Mouse (Mus musculus) liver, embryonic 12.5 days (tissue): ENCODE measurements around the gene Trio. TPM values are rescaled to one million over a fixed set of nuclear protein-coding genes. Genes with fewer than 3 reads are reported as not detected.

Experiments
- ATAC-seq: fragments of 200-750 bp; cut with Nextera tagmentation; 2 replicates; pipeline ENCODE4 v1.8.0; 2017; ENCODE audit warnings: moderate number of reproducible peaks, mild to moderate bottlenecking, moderate library complexity
- H3K27ac ChIP-seq: fragments of 300-500 bp; sonication (generic); 2 replicates; pipeline ENCODE4 v1.5.1; 2016; ENCODE audit warnings: mild to moderate bottlenecking
- H3K27me3 ChIP-seq: fragments of 300-500 bp; sonication (generic); replicated peaks from 2 replicates; pipeline ENCODE4 v1.6.1; 2016; ENCODE audit warnings: mild to moderate bottlenecking, moderate library complexity
- H3K36me3 ChIP-seq: fragments of 300-500 bp; sonication (generic); 2 replicates; pipeline ENCODE4 v1.6.1; 2016; ENCODE audit warnings: mild to moderate bottlenecking, moderate library complexity
- H3K4me1 ChIP-seq: fragments of 300-500 bp; sonication (generic); 2 replicates; pipeline ENCODE4 v1.6.1; 2016
- H3K4me2 ChIP-seq: fragments of 300-500 bp; sonication (generic); 2 replicates; pipeline ENCODE4 v1.6.1; 2016; ENCODE audit warnings: mild to moderate bottlenecking, moderate library complexity
- H3K4me3 ChIP-seq: fragments of 300-500 bp; sonication (generic); 2 replicates; pipeline ENCODE4 v1.5.1; 2016; ENCODE audit warnings: mild to moderate bottlenecking, moderate library complexity
- H3K9ac ChIP-seq: fragments of 300-500 bp; sonication (generic); 2 replicates; pipeline ENCODE4 v1.6.1; 2016; ENCODE audit warnings: mild to moderate bottlenecking, moderate library complexity
- H3K9me3 ChIP-seq: fragments of 300-500 bp; sonication (generic); replicated peaks from 2 replicates; pipeline ENCODE4 v1.6.1; 2016; ENCODE audit warnings: mild to moderate bottlenecking, moderate library complexity
- WGBS: fragments of 180-500 bp; shearing (Covaris S2); methylation state at CpG from one replicate; pipeline ENCODE4 v1.1.7; 2016; ENCODE audit not compliant: insufficient replicate concordance; 5-methylcytosine and 5-hydroxymethylcytosine counted together
- polyA plus RNA-seq: library from polyadenylated mRNA; unstranded; fragments of >200 nt; fragmentation: Nextera tagmentation; extraction: Ambion mirVana; gene quantifications from 2 replicates; pipeline ENCODE4 v1.2.1, GENCODE M21; 2016

Gene Trio
- polyA plus RNA-seq, 1 experiment from 2014 or later, result 5.6 TPM

GRCm38 (mm10) chr15:27702031-27702971 is 323.3 kb downstream of the Trio start:
- no peak overlapping the region for H3K4me2 ChIP-seq
- H3K36me3 ChIP-seq, result no peaks in the 10 kb centered on the region
- no peaks in the 10 kb centered on the region for H3K9me3 ChIP-seq
- H3K4me3 ChIP-seq, result no peak overlapping the region
- ATAC-seq, result peak; percentile 58; the same call in 1 of the 2 replicates
- H3K27ac ChIP-seq, result peak overlapping the region; percentile 18
- H3K27me3 ChIP-seq, result no peaks in the 10 kb centered on the region
- H3K9ac ChIP-seq, result no peak overlapping the region
- 12% methylated on average over 11 of the region's 11 CpGs for WGBS
- peaks cover 16% of the 10 kb centered on the region; the same call in 1 of the 2 replicates for H3K4me1 ChIP-seq

GRCm38 (mm10) chr15:27697632-27698031 is 328.0 kb downstream of the Trio start:
- H3K9me3 ChIP-seq, result no peaks in the 10 kb centered on the region
- H3K36me3 ChIP-seq, result no peaks in the 10 kb centered on the region
- H3K27ac ChIP-seq, result no peak overlapping the region
- no peak overlapping the region for H3K4me2 ChIP-seq
- WGBS, result 69% methylated on average over 5 of the region's 5 CpGs
- no peaks in the 10 kb centered on the region for H3K27me3 ChIP-seq
- no peak for ATAC-seq
- peaks cover 7% of the 10 kb centered on the region; the same call in 1 of the 2 replicates for H3K4me1 ChIP-seq
- no peak overlapping the region for H3K9ac ChIP-seq
- no peak overlapping the region for H3K4me3 ChIP-seq

DNA sequence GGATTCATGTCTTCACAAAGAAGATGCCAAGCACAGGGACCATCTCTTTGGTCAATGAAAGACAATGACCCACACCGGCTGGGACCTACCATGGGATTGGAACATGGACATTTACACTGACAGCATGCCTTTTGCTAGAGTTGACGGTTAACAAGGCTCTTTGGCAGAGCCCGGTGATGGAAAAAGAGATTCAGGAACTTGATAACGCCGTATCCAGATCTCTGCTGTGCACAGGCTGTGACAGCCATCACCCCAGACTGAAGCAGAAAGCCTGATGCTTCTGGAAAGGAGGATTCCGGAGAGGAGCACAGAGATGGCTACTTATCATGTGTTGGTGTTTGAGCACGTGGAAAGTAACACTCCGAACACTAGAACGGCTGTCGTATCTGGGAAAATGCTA is 332.4 kb downstream of the Trio start:
- no peak overlapping the region for H3K4me2 ChIP-seq
- no peak overlapping the region for H3K9ac ChIP-seq
- no peaks in the 10 kb centered on the region for H3K36me3 ChIP-seq
- H3K4me3 ChIP-seq, result no peak overlapping the region
- H3K27me3 ChIP-seq, result no peaks in the 10 kb centered on the region
- WGBS, result 55% methylated on average over 10 of the region's 10 CpGs
- no peaks in the 10 kb centered on the region for H3K9me3 ChIP-seq
- no peaks in the 10 kb centered on the region for H3K4me1 ChIP-seq
- no peak for ATAC-seq
- no peak overlapping the region for H3K27ac ChIP-seq

DNA sequence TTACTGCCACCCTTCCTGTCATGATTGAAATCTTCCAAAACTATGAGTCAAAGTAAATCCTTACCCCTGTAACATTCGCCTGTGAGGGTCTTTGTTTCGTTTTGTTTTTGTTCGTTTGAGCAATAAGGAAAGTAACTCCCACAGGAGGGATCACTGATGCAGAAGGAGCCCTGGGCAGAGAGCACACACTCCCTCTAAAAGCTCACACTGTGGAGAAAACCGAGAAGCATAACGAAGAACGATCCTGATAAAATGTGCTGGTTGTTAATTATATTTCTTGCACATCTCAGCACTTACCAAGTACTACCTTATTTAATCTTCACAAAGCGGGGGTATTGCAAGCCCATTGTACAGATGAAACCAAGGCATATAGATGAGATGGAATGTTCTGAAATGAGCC is 333.5 kb downstream of the Trio start:
- H3K4me2 ChIP-seq, result no peak overlapping the region
- no peak for ATAC-seq
- H3K27me3 ChIP-seq, result no peaks in the 10 kb centered on the region
- H3K4me1 ChIP-seq, result no peaks in the 10 kb centered on the region
- WGBS, result 66% methylated on average over 7 of the region's 7 CpGs
- no peak overlapping the region for H3K27ac ChIP-seq
- no peak overlapping the region for H3K9ac ChIP-seq
- H3K4me3 ChIP-seq, result no peak overlapping the region
- no peaks in the 10 kb centered on the region for H3K9me3 ChIP-seq
- no peaks in the 10 kb centered on the region for H3K36me3 ChIP-seq

DNA sequence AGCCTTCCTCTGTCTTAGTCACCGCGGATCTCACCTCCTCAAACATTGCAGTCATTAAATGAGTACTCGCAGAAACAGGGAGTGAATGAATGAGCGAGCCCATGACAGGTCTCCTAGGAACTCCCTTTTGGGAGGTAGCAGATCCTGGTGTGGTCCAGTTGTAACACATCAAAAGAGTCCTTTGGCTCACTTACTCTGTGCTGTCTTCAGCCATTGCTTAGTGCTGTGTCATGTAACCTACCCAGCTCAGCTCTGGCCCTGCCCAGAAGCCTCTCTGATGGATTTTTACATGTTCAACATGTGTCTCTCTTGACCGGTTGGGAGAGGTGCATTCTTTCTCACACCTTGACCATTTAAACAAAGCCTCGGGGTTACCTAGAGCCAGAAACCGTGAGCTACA is 334.4 kb downstream of the Trio start:
- H3K27ac ChIP-seq, result no peak overlapping the region
- H3K36me3 ChIP-seq, result no peaks in the 10 kb centered on the region
- no peaks in the 10 kb centered on the region for H3K4me1 ChIP-seq
- WGBS, result 70% methylated on average over 7 of the region's 7 CpGs
- H3K27me3 ChIP-seq, result no peaks in the 10 kb centered on the region
- no peak overlapping the region for H3K4me3 ChIP-seq
- H3K4me2 ChIP-seq, result no peak overlapping the region
- no peak overlapping the region for H3K9ac ChIP-seq
- no peaks in the 10 kb centered on the region for H3K9me3 ChIP-seq
- ATAC-seq, result no peak

DNA sequence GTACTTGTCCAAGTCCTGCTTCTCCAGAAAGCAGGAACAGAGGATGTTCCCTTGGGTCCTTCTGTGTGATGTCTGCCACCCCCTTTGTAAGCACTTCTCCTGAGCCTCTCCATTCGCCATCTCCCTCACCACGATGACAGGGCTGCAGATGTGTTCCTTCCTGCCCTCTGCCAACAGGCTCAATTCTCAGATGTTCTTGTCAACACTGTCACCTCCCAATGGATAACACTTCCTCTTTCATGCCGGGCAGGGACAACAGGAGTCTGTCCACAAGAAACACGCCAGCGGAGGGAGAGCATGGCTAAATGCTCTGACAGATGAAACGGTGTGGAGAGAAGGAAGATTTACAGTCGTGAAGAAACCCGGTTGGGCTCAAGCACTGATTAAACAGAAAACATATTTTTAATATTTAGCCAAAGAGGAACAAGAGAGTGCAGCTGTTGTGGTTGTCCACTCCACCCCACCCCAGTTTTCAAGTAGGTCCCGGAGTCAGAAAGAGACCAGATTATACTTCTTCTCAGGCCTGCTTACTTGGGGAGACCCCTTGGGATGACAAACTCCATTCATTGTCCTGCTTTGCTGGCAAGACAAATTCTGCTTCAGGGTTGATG is 337.5 kb downstream of the Trio start:
- Histone ChIP-seq H3K4me2 (no peak overlapping the region), H3K27ac (no peak overlapping the region), H3K27me3 (no peaks in the 10 kb centered on the region), H3K4me3 (no peak overlapping the region), H3K9me3 (no peaks in the 10 kb centered on the region), H3K36me3 (no peaks in the 10 kb centered on the region), H3K9ac (no peak overlapping the region), H3K4me1 (no peaks in the 10 kb centered on the region)
- no peak for ATAC-seq
- WGBS, result 26% methylated on average over 9 of the region's 9 CpGs

GRCm38 (mm10) chr15:27684813-27685212 is 340.8 kb downstream of the Trio start:
- no peak overlapping the region for H3K27ac ChIP-seq
- 79% methylated on average over 7 of the region's 7 CpGs for whole genome bisulfite sequencing
- peaks cover 22% of the 10 kb centered on the region for H3K27me3 ChIP-seq
- no peak for ATAC-seq
- H3K9me3 ChIP-seq, result no peaks in the 10 kb centered on the region
- H3K4me1 ChIP-seq, result peaks cover 16% of the 10 kb centered on the region
- no peak overlapping the region for H3K9ac ChIP-seq
- H3K4me2 ChIP-seq, result no peak overlapping the region
- no peaks in the 10 kb centered on the region for H3K36me3 ChIP-seq
- H3K4me3 ChIP-seq, result no peak overlapping the region

- H3K9ac ChIP-seq, result no peak overlapping the region
- no peaks in the 10 kb centered on the region for H3K9me3 ChIP-seq
- no peaks in the 10 kb centered on the region for H3K36me3 ChIP-seq
- no peak overlapping the region for H3K4me2 ChIP-seq
- WGBS, result 70% methylated on average over 1 of the region's 1 CpGs
- H3K27ac ChIP-seq, result no peak overlapping the region
- ATAC-seq, result no peak
- H3K27me3 ChIP-seq, result peaks cover 26% of the 10 kb centered on the region
- H3K4me1 ChIP-seq, result peaks cover 16% of the 10 kb centered on the region
- H3K4me3 ChIP-seq, result no peak overlapping the region
Observed at GRCm38 (mm10) chr15:27683206-27683605, 342.4 kb downstream of the Trio start.

DNA sequence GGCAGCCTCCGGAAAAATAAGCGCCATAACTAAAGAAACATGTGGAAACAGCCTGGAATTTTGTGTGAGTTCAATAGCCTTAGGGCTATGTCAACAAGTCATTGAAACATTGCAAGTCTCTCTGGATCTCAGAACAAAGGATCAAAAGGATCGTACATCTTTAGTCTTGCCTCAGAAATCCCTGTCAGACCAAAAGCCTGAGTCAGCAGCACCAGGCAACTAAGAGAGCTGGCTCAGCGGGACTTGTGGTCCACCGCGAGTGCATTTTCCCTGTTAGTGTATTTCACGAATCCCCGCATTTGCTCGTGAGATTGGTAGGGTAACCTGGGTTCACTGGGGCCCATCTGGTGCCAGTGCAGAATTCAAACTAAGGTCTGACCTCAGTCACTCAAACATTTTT is 343.0 kb downstream of the Trio start:
- H3K27me3 ChIP-seq, result peaks cover 26% of the 10 kb centered on the region
- H3K9me3 ChIP-seq, result no peaks in the 10 kb centered on the region
- H3K27ac ChIP-seq, result no peak overlapping the region
- no peak overlapping the region for H3K9ac ChIP-seq
- H3K36me3 ChIP-seq, result no peaks in the 10 kb centered on the region
- no peak overlapping the region for H3K4me3 ChIP-seq
- ATAC-seq, result no peak
- no peak overlapping the region for H3K4me2 ChIP-seq
- H3K4me1 ChIP-seq, result peaks cover 16% of the 10 kb centered on the region
- 66% methylated on average over 9 of the region's 9 CpGs for WGBS

- no peak within 1 kb of the TSS for H3K27ac ChIP-seq
- peak; percentile 98 for ATAC-seq
- 2% methylated on average over 56 of the region's 59 CpGs for WGBS
Observed at GRCm38 (mm10) chr15:27681419-27682187, 344.0 kb downstream of the Trio start, which contains the start of gene Otulinl. Gene Otulinl, minus strand, starts transcription at chr15:27681579.

GRCm38 (mm10) chr15:27680997-27681396 is 344.7 kb downstream of the Trio start:
- ATAC-seq, result no peak; the same call in 1 of the 2 replicates
- H3K4me1 ChIP-seq, result peaks cover 21% of the 10 kb centered on the region
- peak overlapping the region; percentile 96 for H3K4me2 ChIP-seq
- WGBS, result 3% methylated on average over 28 of the region's 28 CpGs
- H3K9me3 ChIP-seq, result no peaks in the 10 kb centered on the region
- peaks cover 26% of the 10 kb centered on the region for H3K27me3 ChIP-seq
- H3K9ac ChIP-seq, result peak overlapping the region; percentile 72
- no peak overlapping the region for H3K27ac ChIP-seq
- H3K36me3 ChIP-seq, result no peaks in the 10 kb centered on the region
- peak overlapping the region; percentile 66 for H3K4me3 ChIP-seq

More at GRCm38 (mm10) chr15:27681419-27682187, 344.0 kb downstream of the Trio start, which contains the start of gene Otulinl:
- peak within 1 kb of the TSS; percentile 72 for H3K9ac ChIP-seq
- no peaks in the 10 kb centered on the region for H3K36me3 ChIP-seq
- peaks cover 26% of the 10 kb centered on the region for H3K27me3 ChIP-seq
- no peaks in the 10 kb centered on the region for H3K9me3 ChIP-seq
- peak within 1 kb of the TSS; percentile 66 for H3K4me3 ChIP-seq
- H3K4me2 ChIP-seq, result peak within 1 kb of the TSS; percentile 96
- H3K4me1 ChIP-seq, result peaks cover 18% of the 10 kb centered on the region
